Mouse (Mus musculus): ENCODE measurements at regions not wholly inside any gene's neighbourhood (a gene's known extent, or its start where the extent isn't known, plus 50 kb on each side); places are given as distances from the start of the nearest gene placed in this dataset. TPM values are rescaled to one million over a fixed set of nuclear protein-coding genes. Genes with fewer than 3 reads are reported as not detected.

- no peaks in the 10 kb centered on the region for H3K4me1 ChIP-seq (ENCODE audit: insufficient read depth)
- peak; percentile 62 for DNase-seq
- TF ChIP-seq CTCF (IDR thresholded peaks at IDR 0.05; ENCODE audit: low read depth) = no peak
- H3K4me3 ChIP-seq (ENCODE audit: low read depth, low read length) = no peak overlapping the region
- WGBS = 45% methylated on average over 6 of the region's 6 CpGs
- no peak overlapping the region for H3K27ac ChIP-seq (ENCODE audit: low read depth)
- no peaks in the 10 kb centered on the region for H3K9me3 ChIP-seq (ENCODE audit: low read depth, low read length)
- peak; percentile 83 for ATAC-seq (ENCODE audit: insufficient read depth)
- H3K9ac ChIP-seq = no peak overlapping the region
- no peak overlapping the region for H3K4me2 ChIP-seq
- no peaks in the 10 kb centered on the region for H3K27me3 ChIP-seq (ENCODE audit: insufficient read depth, low read length)
- no peaks in the 10 kb centered on the region for H3K36me3 ChIP-seq (ENCODE audit: insufficient read depth)
These were observed 358.9 kb downstream of the Xylt1 start for GRCm38 (mm10) chr7:117739706-117740105.

DNA sequence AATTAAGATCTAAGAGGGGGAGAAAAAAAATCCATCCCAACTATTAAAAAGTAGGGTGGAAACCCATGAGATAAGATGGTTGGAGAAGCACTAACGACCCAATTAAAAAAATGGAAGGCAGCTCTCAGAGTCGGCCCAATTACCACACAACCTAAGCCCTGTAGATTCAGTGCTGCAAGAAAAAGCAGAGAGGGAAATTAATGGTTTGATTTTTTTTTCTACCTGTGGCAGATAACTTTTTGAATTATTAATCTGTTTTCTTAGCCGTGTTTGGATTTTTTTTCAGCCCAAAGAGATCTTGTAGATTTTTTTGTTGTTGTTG lies 354.9 kb downstream of the Xylt1 start:
- no peak for ATAC-seq (ENCODE audit: insufficient read depth)
- Histone ChIP-seq H3K27me3 (ENCODE audit: insufficient read depth, low read length) (no peaks in the 10 kb centered on the region), H3K9me3 (ENCODE audit: low read depth, low read length) (no peaks in the 10 kb centered on the region), H3K27ac (ENCODE audit: low read depth) (no peak overlapping the region), H3K4me3 (ENCODE audit: low read depth, low read length) (no peak overlapping the region), H3K36me3 (ENCODE audit: insufficient read depth) (no peaks in the 10 kb centered on the region), H3K4me2 (no peak overlapping the region), H3K4me1 (ENCODE audit: insufficient read depth) (no peaks in the 10 kb centered on the region), H3K9ac (no peak overlapping the region)
- DNase-seq = no peak
- WGBS = 76% methylated on average over 3 of the region's 3 CpGs
- no peak for TF ChIP-seq CTCF (IDR thresholded peaks at IDR 0.05; ENCODE audit: low read depth)

GRCm38 (mm10) chr7:117734994-117735698 lies 354.4 kb downstream of the Xylt1 start:
- 87% methylated on average over 7 of the region's 7 CpGs for WGBS
- ATAC-seq (ENCODE audit: insufficient read depth) = no peak
- no peaks in the 10 kb centered on the region for H3K4me1 ChIP-seq (ENCODE audit: insufficient read depth)

DNA sequence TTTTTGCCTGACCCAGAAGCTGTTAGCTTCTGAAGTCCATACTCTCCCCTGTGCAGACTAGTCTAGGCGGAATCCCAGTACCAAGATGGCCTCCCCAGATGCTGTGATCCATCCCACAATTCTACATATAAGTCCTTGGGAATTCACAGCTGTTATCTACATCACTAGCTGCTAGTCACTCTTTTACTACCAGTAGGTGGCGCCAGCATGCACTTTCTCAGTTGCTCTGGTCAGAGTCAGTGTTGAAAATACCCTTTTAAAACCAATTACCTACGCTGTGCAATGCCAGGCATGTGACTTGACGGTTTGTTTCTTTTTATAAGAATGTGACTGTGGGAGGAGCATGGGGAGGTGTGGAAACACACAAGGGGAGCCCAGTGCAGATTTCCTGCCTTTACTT lies 348.3 kb downstream of the Xylt1 start:
- H3K9ac ChIP-seq = no peak overlapping the region
- no peak for ATAC-seq (ENCODE audit: insufficient read depth)
- no peaks in the 10 kb centered on the region for H3K27me3 ChIP-seq (ENCODE audit: insufficient read depth, low read length)
- WGBS = 73% methylated on average over 4 of the region's 4 CpGs
- H3K27ac ChIP-seq (ENCODE audit: low read depth) = no peak overlapping the region
- no peak overlapping the region for H3K4me2 ChIP-seq
- peak; percentile 40; the same call in 1 of the 2 replicates for TF ChIP-seq CTCF (IDR thresholded peaks at IDR 0.05; ENCODE audit: low read depth)
- H3K4me3 ChIP-seq (ENCODE audit: low read depth, low read length) = no peak overlapping the region
- no peaks in the 10 kb centered on the region for H3K4me1 ChIP-seq (ENCODE audit: insufficient read depth)
- no peaks in the 10 kb centered on the region for H3K36me3 ChIP-seq (ENCODE audit: insufficient read depth)
- peak; percentile 45 for DNase-seq
- no peaks in the 10 kb centered on the region for H3K9me3 ChIP-seq (ENCODE audit: low read depth, low read length)

More at GRCm38 (mm10) chr7:117734994-117735698, 354.4 kb downstream of the Xylt1 start:
- H3K27ac ChIP-seq (ENCODE audit: low read depth) = no peak overlapping the region
- H3K4me2 ChIP-seq = no peak overlapping the region
- no peaks in the 10 kb centered on the region for H3K36me3 ChIP-seq (ENCODE audit: insufficient read depth)
- no peak overlapping the region for H3K9ac ChIP-seq
- H3K27me3 ChIP-seq (ENCODE audit: insufficient read depth, low read length) = no peaks in the 10 kb centered on the region
- H3K4me3 ChIP-seq (ENCODE audit: low read depth, low read length) = no peak overlapping the region
- H3K9me3 ChIP-seq (ENCODE audit: low read depth, low read length) = no peaks in the 10 kb centered on the region
- DNase-seq = no peak
- TF ChIP-seq CTCF (IDR thresholded peaks at IDR 0.05; ENCODE audit: low read depth) = no peak

Small RNA genes lying in the stretch of these regions (microRNA-seq; reads per million reads assigned to microRNA genes)
- gene Gm24063 (ENCODE audit: borderline number of aligned reads) = not detected

Measured in lung, embryonic 14.5 days (tissue).